Mouse (Mus musculus): ENCODE measurements around the gene Gm10188. TPM values are rescaled to one million over a fixed set of nuclear protein-coding genes. Genes with fewer than 3 reads are reported as not detected.

Gene Gm10188
- not detected in 2 replicates for total RNA-seq (2012; rRNA removed)
- total RNA-seq (2014; rRNA removed) = not detected in 2 replicates
- not detected in 2 replicates for polyA plus RNA-seq (2012; ENCODE audit: insufficient read length, low read depth)

DNA sequence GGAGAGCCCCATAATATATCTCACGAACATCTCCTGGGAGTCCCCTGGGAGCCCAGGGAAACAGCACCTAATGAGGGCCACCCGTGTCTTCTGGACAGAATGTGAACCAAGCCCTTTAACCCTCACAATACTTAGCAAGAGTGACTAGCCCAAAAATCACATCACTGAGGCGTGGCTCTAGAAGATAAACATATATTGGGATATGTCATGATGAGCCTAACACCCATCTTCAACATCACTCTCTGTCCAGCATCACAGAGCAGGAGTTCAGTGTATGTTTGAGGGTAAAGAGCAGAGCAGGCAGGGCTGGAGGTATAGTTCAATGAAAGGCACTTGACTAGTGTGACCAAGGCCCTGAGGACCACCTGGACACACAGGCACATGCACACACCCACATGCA is at the start of gene Gm10188:
Gm10188 (minus strand) TSS at position 101 of the 400 bp plus-strand sequence.
- Histone ChIP-seq H3K27me3 (replicated peaks) (peaks cover 33% of the 10 kb centered on the region), H3K9me3 (replicated peaks; ENCODE audit: low read length) (no peaks in the 10 kb centered on the region), H3K4me2 (ENCODE audit: insufficient read depth, low read depth, poor library complexity, severe bottlenecking) (no peak within 1 kb of the TSS), H3K4me1 (ENCODE audit: control insufficient read depth in 1 of 2, insufficient read depth in 2 of 2) (no peaks in the 10 kb centered on the region), H3K36me3 (replicated peaks in 1 of 2; ENCODE audit: control insufficient read depth in 1 of 2, insufficient read depth in 1 of 2, low read length in 1 of 2) (no peaks in the 10 kb centered on the region), H3K27ac (ENCODE audit: insufficient read depth, low read depth) (no peak within 1 kb of the TSS), H3K79me2 (replicated peaks; ENCODE audit: control insufficient read depth, extremely low read depth, insufficient read depth, poor library complexity, severe bottlenecking) (no peaks in the 10 kb centered on the region), H3K9ac (ENCODE audit: insufficient read depth, low read depth) (no peak within 1 kb of the TSS), H3K4me3 (replicated peaks in 1 of 3; ENCODE audit: low read depth in 2 of 3, low read length in 2 of 3, poor library complexity in 1 of 3) (no peak within 1 kb of the TSS)
- in situ Hi-C loops (cut with MboI; ENCODE audit: low pct_ligation_motif_present, low pct_unique_long_range_greater_than_20kb, low sequenced_read_pairs) (no loop called here), dilution Hi-C loops (cut with MboI; ENCODE audit: extremely low pct_ligation_motif_present, extremely low pct_unique_long_range_greater_than_20kb, low sequenced_read_pairs) (no loop called here)
- no peak for DNase-seq (ENCODE audit: extremely low read depth)
- no peak for TF ChIP-seq JUND (conservative IDR thresholded peaks at IDR 0.05; ENCODE audit: low read depth, low read length)

DNA sequence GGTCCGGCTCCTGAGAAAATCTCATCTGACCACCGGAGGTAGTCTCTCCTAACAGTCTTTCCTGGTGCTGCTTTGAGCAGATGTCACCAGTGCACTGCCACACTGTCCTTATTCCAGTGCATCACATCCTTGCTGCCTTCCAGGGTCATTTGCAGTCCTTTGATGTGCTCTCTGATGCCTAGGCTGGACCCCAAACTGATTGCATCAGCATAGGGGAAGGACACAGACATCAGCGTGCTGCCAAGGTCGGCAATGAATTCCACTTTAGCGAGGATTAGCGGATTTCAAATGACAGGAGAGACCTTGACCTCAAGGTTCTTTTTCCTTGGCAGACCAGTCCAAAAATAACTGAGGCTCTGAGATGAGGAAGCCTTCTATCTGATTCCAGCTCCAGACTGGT is 47.6 kb upstream of the Gm10188 start:
- H3K27me3 ChIP-seq (replicated peaks) = no peaks in the 10 kb centered on the region
- TF ChIP-seq CHD2 (IDR thresholded peaks at IDR 0.05; ENCODE audit: low read length) (no peak), POLR2A (IDR thresholded peaks at IDR 0.05; ENCODE audit: low read depth, low read length) (no peak), KAT2A (IDR thresholded peaks at IDR 0.05; ENCODE audit: insufficient replicate concordance, low read length) (no peak), MAFK (IDR thresholded peaks at IDR 0.05; ENCODE audit: insufficient replicate concordance, low read length) (no peak), SIN3A (IDR thresholded peaks at IDR 0.05; ENCODE audit: low read length) (no peak), ETS1 (conservative IDR thresholded peaks at IDR 0.05; ENCODE audit: low read depth, low read length) (no peak), JUN (IDR thresholded peaks at IDR 0.05; ENCODE audit: insufficient read depth, low read depth, low read length) (no peak), USF2 (conservative IDR thresholded peaks at IDR 0.05; ENCODE audit: low read depth, low read length) (no peak), CTCF (conservative IDR thresholded peaks at IDR 0.05 in 1 of 2, IDR thresholded peaks at IDR 0.05 in 1 of 2; ENCODE audit: low read depth in 2 of 2, low read length in 2 of 2) (no peak), MAZ (IDR thresholded peaks at IDR 0.05; ENCODE audit: low read depth, low read length) (no peak), BHLHE40 (IDR thresholded peaks at IDR 0.05; ENCODE audit: low read depth, low read length) (no peak), E2F4 (IDR thresholded peaks at IDR 0.05; ENCODE audit: insufficient replicate concordance, low read depth, low read length) (no peak)
- H3K9ac ChIP-seq (ENCODE audit: insufficient read depth, low read depth) = no peak overlapping the region
- H3K36me3 ChIP-seq (replicated peaks in 1 of 2; ENCODE audit: control insufficient read depth in 1 of 2, insufficient read depth in 1 of 2, low read length in 1 of 2) = no peaks in the 10 kb centered on the region
- H3K4me1 ChIP-seq (ENCODE audit: control insufficient read depth in 1 of 2, insufficient read depth in 2 of 2) = no peaks in the 10 kb centered on the region
- no peak overlapping the region for H3K4me3 ChIP-seq (replicated peaks in 1 of 3; ENCODE audit: low read depth in 2 of 3, low read length in 2 of 3, poor library complexity in 1 of 3)
- H3K4me2 ChIP-seq (ENCODE audit: insufficient read depth, low read depth, poor library complexity, severe bottlenecking) = no peak overlapping the region
- no peaks in the 10 kb centered on the region for H3K9me3 ChIP-seq (replicated peaks; ENCODE audit: low read length)
- no peak for DNase-seq (ENCODE audit: extremely low read depth)
- dilution Hi-C loops (cut with MboI; ENCODE audit: extremely low pct_ligation_motif_present, extremely low pct_unique_long_range_greater_than_20kb, low sequenced_read_pairs) = no loop called here
- H3K79me2 ChIP-seq (replicated peaks; ENCODE audit: control insufficient read depth, extremely low read depth, insufficient read depth, poor library complexity, severe bottlenecking) = no peaks in the 10 kb centered on the region
- in situ Hi-C loops (cut with MboI; ENCODE audit: low pct_ligation_motif_present, low pct_unique_long_range_greater_than_20kb, low sequenced_read_pairs) = no loop called here
- no peak overlapping the region for H3K27ac ChIP-seq (ENCODE audit: insufficient read depth, low read depth)

DNA sequence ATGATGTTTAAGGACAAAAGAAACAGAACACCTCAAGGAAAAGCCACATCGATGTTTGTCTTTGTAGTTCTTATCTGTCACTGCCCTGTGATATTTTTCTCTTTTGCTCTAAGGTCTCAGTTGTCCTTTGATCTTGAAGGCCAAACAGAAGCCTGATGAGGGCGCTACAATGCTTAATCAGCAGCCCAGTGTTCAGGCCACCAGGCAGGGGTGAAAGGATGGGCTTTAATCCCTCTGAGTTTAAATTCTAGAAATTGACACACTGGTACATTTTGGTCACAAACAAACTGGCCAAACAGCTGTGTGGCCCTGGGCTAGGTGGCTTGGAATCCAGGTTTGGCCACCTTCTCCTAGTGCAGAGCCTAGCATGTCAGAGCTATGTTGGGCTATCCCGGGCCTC is 47.1 kb upstream of the Gm10188 start:
- H3K9me3 ChIP-seq (replicated peaks; ENCODE audit: low read length) = no peaks in the 10 kb centered on the region
- H3K4me2 ChIP-seq (ENCODE audit: insufficient read depth, low read depth, poor library complexity, severe bottlenecking) = no peak overlapping the region
- no peaks in the 10 kb centered on the region for H3K79me2 ChIP-seq (replicated peaks; ENCODE audit: control insufficient read depth, extremely low read depth, insufficient read depth, poor library complexity, severe bottlenecking)
- no peak for TF ChIP-seq E2F4 (IDR thresholded peaks at IDR 0.05; ENCODE audit: insufficient replicate concordance, low read depth, low read length)
- no peak for TF ChIP-seq MYC (IDR thresholded peaks at IDR 0.05; ENCODE audit: low read depth, low read length)
- no peak for TF ChIP-seq ZKSCAN1 (IDR thresholded peaks at IDR 0.05; ENCODE audit: borderline replicate concordance, low read depth, low read length)
- TF ChIP-seq GABPA (IDR thresholded peaks at IDR 0.05; ENCODE audit: insufficient replicate concordance, low read depth, low read length) = no peak
- no peak for TF ChIP-seq PAX5 (IDR thresholded peaks at IDR 0.05; ENCODE audit: low read length)
- no peak for TF ChIP-seq NELFE (IDR thresholded peaks at IDR 0.05; ENCODE audit: low read depth, low read length)
- TF ChIP-seq USF1 (IDR thresholded peaks at IDR 0.05; ENCODE audit: low read depth, low read length) = no peak
- no peak for TF ChIP-seq UBTF (IDR thresholded peaks at IDR 0.05; ENCODE audit: low read depth, low read length)
- TF ChIP-seq MAZ (IDR thresholded peaks at IDR 0.05; ENCODE audit: low read depth, low read length) = no peak
- no peak for TF ChIP-seq TBP (conservative IDR thresholded peaks at IDR 0.05; ENCODE audit: low read depth, low read length)
- TF ChIP-seq HCFC1 (IDR thresholded peaks at IDR 0.05; ENCODE audit: low read depth, low read length) = no peak
- no peak for TF ChIP-seq EP300 (IDR thresholded peaks at IDR 0.05; ENCODE audit: low read length)
- TF ChIP-seq SMC3 (IDR thresholded peaks at IDR 0.05; ENCODE audit: low read depth, low read length) = no peak
- no peak for TF ChIP-seq MAFK (IDR thresholded peaks at IDR 0.05; ENCODE audit: insufficient replicate concordance, low read length)
- TF ChIP-seq IRF4 (IDR thresholded peaks at IDR 0.05; ENCODE audit: low read depth, low read length) = no peak
- no peak for TF ChIP-seq MXI1 (IDR thresholded peaks at IDR 0.05; ENCODE audit: low read depth, low read length)
- TF ChIP-seq MAX (IDR thresholded peaks at IDR 0.05; ENCODE audit: low read length) = no peak
- TF ChIP-seq POLR2A (IDR thresholded peaks at IDR 0.05; ENCODE audit: low read depth, low read length) = no peak
- dilution Hi-C loops (cut with MboI; ENCODE audit: extremely low pct_ligation_motif_present, extremely low pct_unique_long_range_greater_than_20kb, low sequenced_read_pairs) (no loop called here), in situ Hi-C loops (cut with MboI; ENCODE audit: low pct_ligation_motif_present, low pct_unique_long_range_greater_than_20kb, low sequenced_read_pairs) (no loop called here)
- H3K4me1 ChIP-seq (ENCODE audit: control insufficient read depth in 1 of 2, insufficient read depth in 2 of 2) = no peaks in the 10 kb centered on the region
- no peaks in the 10 kb centered on the region for H3K27me3 ChIP-seq (replicated peaks)
- H3K36me3 ChIP-seq (replicated peaks in 1 of 2; ENCODE audit: control insufficient read depth in 1 of 2, insufficient read depth in 1 of 2, low read length in 1 of 2) = no peaks in the 10 kb centered on the region
- DNase-seq (ENCODE audit: extremely low read depth) = no peak
- H3K4me3 ChIP-seq (replicated peaks in 1 of 3; ENCODE audit: low read depth in 2 of 3, low read length in 2 of 3, poor library complexity in 1 of 3) = no peak overlapping the region
- H3K9ac ChIP-seq (ENCODE audit: insufficient read depth, low read depth) = no peak overlapping the region
- H3K27ac ChIP-seq (ENCODE audit: insufficient read depth, low read depth) = no peak overlapping the region
